Mouse (Mus musculus): ENCODE measurements around the gene Ftsj1. TPM values are rescaled to one million over a fixed set of nuclear protein-coding genes. Genes with fewer than 3 reads are reported as not detected.
A peak's percentile ranks its signal among the peaks of the same experiment; 100 is the strongest.

Ftsj1 gene
- polyA plus RNA-seq, 2 experiments = 23.9 to 35.2 TPM

GRCm38 (mm10) chrX:8236704-8237103 is 15.5 kb downstream of the Ftsj1 start:
- H3K4me2 ChIP-seq (ENCODE audit: low read depth) = no peak overlapping the region
- no peak for DNase-seq (ENCODE audit: low read depth in 3 of 3, low spot score in 3 of 3)
- no peaks in the 10 kb centered on the region for H3K27me3 ChIP-seq (ENCODE audit: control insufficient read depth, insufficient read depth, low read length)
- H3K4me1 ChIP-seq (replicated peaks; ENCODE audit: control insufficient read depth in 2 of 2, insufficient read depth in 2 of 2, low read length in 1 of 2) = peaks cover 2 to 4% of the 10 kb centered on the region in 2 experiments; a peak in 2 of 4 replicates
- H3K4me3 ChIP-seq (ENCODE audit: insufficient read depth in 1 of 2, low read depth in 2 of 2, low read length in 2 of 2) = no peak overlapping the region
- 54% methylated on average over 2 of the region's 2 CpGs for WGBS (ENCODE audit: insufficient replicate concordance)
- H3K9ac ChIP-seq (replicated peaks) = no peak overlapping the region
- TF ChIP-seq CTCF (IDR thresholded peaks at IDR 0.05; ENCODE audit: low read depth) (no peak), EP300 (IDR thresholded peaks at IDR 0.05; ENCODE audit: low read depth) (no peak)
- H3K36me3 ChIP-seq (replicated peaks; ENCODE audit: control insufficient read depth, insufficient read depth, low read depth) = no peaks in the 10 kb centered on the region
- no peak for ATAC-seq (ENCODE audit: insufficient read depth)
- no peak overlapping the region for H3K27ac ChIP-seq
- H3K9me3 ChIP-seq (ENCODE audit: control insufficient read depth, low read length) = no peaks in the 10 kb centered on the region

- Histone ChIP-seq H3K27ac (no peak overlapping the region), H3K4me2 (ENCODE audit: low read depth) (no peak overlapping the region), H3K36me3 (replicated peaks; ENCODE audit: control insufficient read depth, insufficient read depth, low read depth) (no peaks in the 10 kb centered on the region), H3K9me3 (ENCODE audit: control insufficient read depth, low read length) (no peaks in the 10 kb centered on the region), H3K27me3 (ENCODE audit: control insufficient read depth, insufficient read depth, low read length) (no peaks in the 10 kb centered on the region), H3K4me3 (ENCODE audit: insufficient read depth in 1 of 2, low read depth in 2 of 2, low read length in 2 of 2) (no peak overlapping the region), H3K9ac (replicated peaks) (no peak overlapping the region), H3K4me1 (replicated peaks; ENCODE audit: control insufficient read depth in 2 of 2, insufficient read depth in 2 of 2, low read length in 1 of 2) (peaks cover 4% of the 10 kb centered on the region in 2 experiments; a peak in 3 of 4 replicates)
- DNase-seq (ENCODE audit: low read depth in 3 of 3, low spot score in 3 of 3) (no peak), ATAC-seq (ENCODE audit: insufficient read depth) (no peak)
- WGBS (ENCODE audit: insufficient replicate concordance) = 47% methylated on average over 3 of the region's 3 CpGs
- TF ChIP-seq CTCF (IDR thresholded peaks at IDR 0.05; ENCODE audit: low read depth) (no peak), EP300 (IDR thresholded peaks at IDR 0.05; ENCODE audit: low read depth) (0 out of 2 replicates have a peak, but pooled peaks have one; percentile 25)
These were observed 18.6 kb downstream of the Ftsj1 start for GRCm38 (mm10) chrX:8233602-8234001.

- no peak overlapping the region for H3K9ac ChIP-seq (replicated peaks)
- H3K4me1 ChIP-seq (replicated peaks; ENCODE audit: control insufficient read depth in 2 of 2, insufficient read depth in 2 of 2, low read length in 1 of 2) = peaks cover 4% of the 10 kb centered on the region in 2 experiments; a peak in 3 of 4 replicates
- H3K27ac ChIP-seq = no peak overlapping the region
- WGBS (ENCODE audit: insufficient replicate concordance) = 72% methylated on average over 4 of the region's 4 CpGs
- no peaks in the 10 kb centered on the region for H3K27me3 ChIP-seq (ENCODE audit: control insufficient read depth, insufficient read depth, low read length)
- ATAC-seq (ENCODE audit: insufficient read depth) (no peak), DNase-seq (ENCODE audit: low read depth in 3 of 3, low spot score in 3 of 3) (no peak)
- H3K4me3 ChIP-seq (ENCODE audit: insufficient read depth in 1 of 2, low read depth in 2 of 2, low read length in 2 of 2) = no peak overlapping the region
- TF ChIP-seq EP300 (IDR thresholded peaks at IDR 0.05; ENCODE audit: low read depth) (no peak), CTCF (IDR thresholded peaks at IDR 0.05; ENCODE audit: low read depth) (no peak)
- no peaks in the 10 kb centered on the region for H3K9me3 ChIP-seq (ENCODE audit: control insufficient read depth, low read length)
- no peak overlapping the region for H3K4me2 ChIP-seq (ENCODE audit: low read depth)
- H3K36me3 ChIP-seq (replicated peaks; ENCODE audit: control insufficient read depth, insufficient read depth, low read depth) = no peaks in the 10 kb centered on the region
These were observed 21.9 kb downstream of the Ftsj1 start for GRCm38 (mm10) chrX:8230272-8230671.

GRCm38 (mm10) chrX:8223473-8223872 is 28.7 kb downstream of the Ftsj1 start:
- H3K27me3 ChIP-seq (ENCODE audit: control insufficient read depth, insufficient read depth, low read length) = no peaks in the 10 kb centered on the region
- H3K4me1 ChIP-seq (replicated peaks; ENCODE audit: control insufficient read depth in 2 of 2, insufficient read depth in 2 of 2, low read length in 1 of 2) = peaks cover 0 to 4% of the 10 kb centered on the region in 2 experiments; a peak in 2 of 4 replicates
- no peak overlapping the region for H3K9ac ChIP-seq (replicated peaks)
- WGBS (ENCODE audit: insufficient replicate concordance) = 39% methylated on average over 7 of the region's 7 CpGs
- DNase-seq (ENCODE audit: low read depth in 3 of 3, low spot score in 3 of 3) = no peak
- no peak overlapping the region for H3K4me3 ChIP-seq (ENCODE audit: insufficient read depth in 1 of 2, low read depth in 2 of 2, low read length in 2 of 2)
- no peak overlapping the region for H3K27ac ChIP-seq
- H3K36me3 ChIP-seq (replicated peaks; ENCODE audit: control insufficient read depth, insufficient read depth, low read depth) = no peaks in the 10 kb centered on the region
- no peaks in the 10 kb centered on the region for H3K9me3 ChIP-seq (ENCODE audit: control insufficient read depth, low read length)
- no peak for TF ChIP-seq EP300 (IDR thresholded peaks at IDR 0.05; ENCODE audit: low read depth)
- TF ChIP-seq CTCF (IDR thresholded peaks at IDR 0.05; ENCODE audit: low read depth) = no peak
- H3K4me2 ChIP-seq (ENCODE audit: low read depth) = no peak overlapping the region
- ATAC-seq (ENCODE audit: insufficient read depth) = no peak

GRCm38 (mm10) chrX:8222678-8223421 is 29.4 kb downstream of the Ftsj1 start:
- Histone ChIP-seq H3K27ac (no peak overlapping the region), H3K4me2 (ENCODE audit: low read depth) (no peak overlapping the region), H3K9me3 (ENCODE audit: control insufficient read depth, low read length) (no peaks in the 10 kb centered on the region), H3K4me3 (ENCODE audit: insufficient read depth in 1 of 2, low read depth in 2 of 2, low read length in 2 of 2) (no peak overlapping the region), H3K4me1 (replicated peaks; ENCODE audit: control insufficient read depth in 2 of 2, insufficient read depth in 2 of 2, low read length in 1 of 2) (peaks cover 0 to 4% of the 10 kb centered on the region in 2 experiments; a peak in 2 of 4 replicates), H3K36me3 (replicated peaks; ENCODE audit: control insufficient read depth, insufficient read depth, low read depth) (no peaks in the 10 kb centered on the region), H3K9ac (replicated peaks) (no peak overlapping the region), H3K27me3 (ENCODE audit: control insufficient read depth, insufficient read depth, low read length) (no peaks in the 10 kb centered on the region)
- TF ChIP-seq CTCF (IDR thresholded peaks at IDR 0.05; ENCODE audit: low read depth) (no peak), EP300 (IDR thresholded peaks at IDR 0.05; ENCODE audit: low read depth) (no peak)
- WGBS (ENCODE audit: insufficient replicate concordance) = 46% methylated on average over 7 of the region's 7 CpGs
- DNase-seq (ENCODE audit: low read depth in 3 of 3, low spot score in 3 of 3) (no peak), ATAC-seq (ENCODE audit: insufficient read depth) (no peak)
